Mouse (Mus musculus): ENCODE measurements around the gene Abraxas1.
A peak's percentile ranks its signal among the peaks of the same experiment; 100 is the strongest.

The Abraxas1 gene

GRCm38 (mm10) chr5:100821375-100821774, 610 bp upstream of the Abraxas1 start:
- no peak for DNase-seq

GRCm38 (mm10) chr5:100819568-100820480, 941 bp downstream of the Abraxas1 start:
- DNase-seq: peak; percentile 18

- no peak for DNase-seq
Observed at GRCm38 (mm10) chr5:100818341-100818740, 2.4 kb downstream of the Abraxas1 start.

- peak; percentile 93 for DNase-seq
Observed at GRCm38 (mm10) chr5:100798165-100798860, 22.5 kb downstream of the Abraxas1 start, which contains the start of the genes Helq and Mrps18c. TSS of gene Helq (minus strand) at chr5:100798598. TSS of gene Mrps18c (plus strand) at chr5:100798627.

- no peak for DNase-seq
Observed at GRCm38 (mm10) chr5:100794084-100794483, 26.7 kb downstream of the Abraxas1 start.

GRCm38 (mm10) chr5:100792261-100792660, 28.5 kb downstream of the Abraxas1 start:
- no peak for DNase-seq

- no peak for DNase-seq
Observed at GRCm38 (mm10) chr5:100787527-100787926, 33.2 kb downstream of the Abraxas1 start.

- no peak for DNase-seq
Observed at GRCm38 (mm10) chr5:100779002-100779401, 41.8 kb downstream of the Abraxas1 start.

GRCm38 (mm10) chr5:100776900-100777299, 43.9 kb downstream of the Abraxas1 start:
- DNase-seq: no peak

GRCm38 (mm10) chr5:100775778-100776404, 44.9 kb downstream of the Abraxas1 start:
- no peak for DNase-seq

- DNase-seq: no peak
Observed at GRCm38 (mm10) chr5:100771575-100771974, 49.2 kb downstream of the Abraxas1 start.

- DNase-seq: no peak
Observed at GRCm38 (mm10) chr5:100766026-100766425, 54.7 kb downstream of the Abraxas1 start.

- no peak for DNase-seq
Observed at GRCm38 (mm10) chr5:100761736-100762135, 59.0 kb downstream of the Abraxas1 start.

- no peak for DNase-seq
Observed at GRCm38 (mm10) chr5:100760049-100760663, 60.6 kb downstream of the Abraxas1 start.

GRCm38 (mm10) chr5:100758121-100758520, 62.6 kb downstream of the Abraxas1 start:
- no peak for DNase-seq
